In the genomic region with DNA sequence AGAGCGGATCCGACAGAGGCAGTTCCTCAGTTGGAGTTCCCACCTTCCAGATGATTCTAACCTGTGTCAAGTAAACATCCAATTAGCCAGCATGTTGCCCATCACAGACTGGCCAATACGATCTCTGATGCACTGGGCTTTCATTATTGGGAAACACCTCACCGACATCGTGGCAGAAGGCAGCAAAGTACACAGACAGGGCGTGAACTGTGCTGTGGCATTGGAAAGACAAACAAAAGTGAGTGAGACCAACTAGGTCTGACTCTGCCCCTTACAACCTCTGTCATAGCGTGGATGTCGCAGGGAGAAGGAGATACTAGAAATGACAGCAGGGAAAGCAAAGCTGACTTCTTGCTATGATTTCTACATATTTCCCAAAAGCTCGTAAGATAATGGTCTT, we compare ENCODE assay signal across 28 mouse cellular contexts.
"Had no signal": no experiment of that assay in that cellular context is flagged by ENCODE, and none has a peak within 500 bp of the region (broad histone marks: within the 10 kb centered on the region; RNA-seq: fewer than 3 reads in every experiment).

No protein-coding gene starts in this region.

- H3K4me1 ChIP-seq: embryonic facial prominence, embryonic 15.5 days had no signal

- H3K27ac ChIP-seq: embryonic facial prominence, embryonic 10.5 days; embryonic facial prominence, embryonic 12.5 days; embryonic facial prominence, embryonic 13.5 days; embryonic facial prominence, embryonic 15.5 days; forebrain, embryonic 10.5 days; forebrain, embryonic 12.5 days; forebrain, embryonic 13.5 days; forebrain, embryonic 15.5 days; gastrocnemius, adult 2 months had no signal

- H3K4me3 ChIP-seq: embryonic facial prominence, embryonic 10.5 days; embryonic facial prominence, embryonic 12.5 days; embryonic facial prominence, embryonic 13.5 days; embryonic facial prominence, embryonic 15.5 days; erythroblast, embryonic 14.5 days; forebrain, embryonic 10.5 days; forebrain, embryonic 12.5 days; forebrain, embryonic 13.5 days; forebrain, embryonic 15.5 days; gastrocnemius, adult 2 months had no signal

- DNase-seq: cerebellum, adult 2 months; cerebellum, adult 8-10 months; cerebellum, adult 9-10 months; cerebellum, adult 9-11 months; cerebellum, postnatal 10 days; cerebellum, postnatal 14 days; cerebellum, postnatal 25 days; cerebellum, postnatal 36 days; embryo, embryonic 11 days; forebrain, postnatal 0 days; gastrocnemius, adult 2 months; gastrocnemius, postnatal 10 days; gastrocnemius, postnatal 14 days; gastrocnemius, postnatal 25 days; gastrocnemius, postnatal 36 days; heart, adult 11 months; heart, adult 18-20 months had no signal

- H3K36me3 ChIP-seq: embryonic facial prominence, embryonic 10.5 days; embryonic facial prominence, embryonic 12.5 days; embryonic facial prominence, embryonic 13.5 days; embryonic facial prominence, embryonic 15.5 days; forebrain, embryonic 10.5 days; forebrain, embryonic 12.5 days; forebrain, embryonic 15.5 days had no signal

- H3K4me2 ChIP-seq: embryonic facial prominence, embryonic 12.5 days; embryonic facial prominence, embryonic 13.5 days; embryonic facial prominence, embryonic 15.5 days; forebrain, embryonic 12.5 days; forebrain, embryonic 13.5 days; forebrain, embryonic 15.5 days had no signal

- H3K9ac ChIP-seq: embryonic facial prominence, embryonic 12.5 days; embryonic facial prominence, embryonic 13.5 days; embryonic facial prominence, embryonic 15.5 days; forebrain, embryonic 12.5 days; forebrain, embryonic 13.5 days; forebrain, embryonic 15.5 days; forebrain, postnatal 0 days had no signal

- H3K27me3 ChIP-seq: embryonic facial prominence, embryonic 12.5 days; embryonic facial prominence, embryonic 13.5 days; embryonic facial prominence, embryonic 15.5 days; forebrain, embryonic 12.5 days; forebrain, embryonic 13.5 days; forebrain, embryonic 15.5 days had no signal

- H3K9me3 ChIP-seq: embryonic facial prominence, embryonic 10.5 days; embryonic facial prominence, embryonic 12.5 days; embryonic facial prominence, embryonic 13.5 days; embryonic facial prominence, embryonic 15.5 days; forebrain, embryonic 10.5 days; forebrain, embryonic 12.5 days; forebrain, embryonic 13.5 days; forebrain, embryonic 15.5 days had no signal

- ATAC-seq: forebrain, embryonic 13.5 days; forebrain, embryonic 14.5 days; forebrain, embryonic 15.5 days; forebrain, embryonic 16.5 days; forebrain, postnatal 0 days had no signal
